Mouse (Mus musculus): Measurements from ENCODE around the gene Prickle2. TPM values are rescaled to one million over a fixed set of nuclear protein-coding genes. Genes with fewer than 3 reads are reported as not detected.

Gene Prickle2
- total and polyA plus RNA-seq, 3 experiments, result 0.05 TPM; not detected in 2

DNA sequence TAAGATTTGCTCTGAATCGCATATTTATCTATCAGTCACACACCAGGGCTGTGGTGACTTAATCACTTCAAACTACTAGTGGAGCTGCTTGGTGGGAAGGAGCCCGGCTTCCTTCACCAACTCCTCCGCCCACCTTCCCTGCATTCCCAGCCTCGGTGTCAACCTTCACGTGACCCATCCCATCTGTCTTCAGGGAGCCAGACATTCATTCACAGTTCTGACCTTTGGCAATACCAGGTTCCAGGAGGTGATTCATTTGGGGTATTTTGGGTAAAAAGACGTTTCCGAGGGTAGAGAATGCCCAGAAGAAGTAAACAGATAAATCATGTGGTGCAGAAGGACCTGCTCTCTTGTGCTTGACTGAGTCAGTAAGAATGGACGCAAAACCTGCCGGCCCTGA, 242.2 kb downstream of the Prickle2 start:
- Histone ChIP-seq H3K27me3 (ENCODE audit: insufficient read depth, low read length) (no peaks in the 10 kb centered on the region; the same call in 1 of the 2 replicates), H3K4me1 (ENCODE audit: insufficient read depth, low read depth, low read length) (no peaks in the 10 kb centered on the region), H3K4me3 (ENCODE audit: low read depth, low read length) (no peak overlapping the region), H3K9me3 (replicated peaks) (no peaks in the 10 kb centered on the region), H3K36me3 (replicated peaks) (no peaks in the 10 kb centered on the region)
- ATAC-seq (ENCODE audit: extremely low read depth, insufficient number of reproducible peaks, low FRiP score, poor library complexity, severe bottlenecking), result no peak
- TF ChIP-seq TAL1 (conservative IDR thresholded peaks at IDR 0.05; ENCODE audit: low read depth, low read length) (no peak), CTCF (IDR thresholded peaks at IDR 0.05; ENCODE audit: low read depth, low read length) (no peak), GATA2 (IDR thresholded peaks at IDR 0.05; ENCODE audit: borderline replicate concordance, low read depth, low read length) (no peak), GATA1 (IDR thresholded peaks at IDR 0.05; ENCODE audit: borderline replicate concordance, low read length) (no peak), POLR2AphosphoS5 (IDR thresholded peaks at IDR 0.05; ENCODE audit: insufficient replicate concordance, low read depth, low read length) (no peak)
- DNase-seq (ENCODE audit: low spot score), result no peak

DNA sequence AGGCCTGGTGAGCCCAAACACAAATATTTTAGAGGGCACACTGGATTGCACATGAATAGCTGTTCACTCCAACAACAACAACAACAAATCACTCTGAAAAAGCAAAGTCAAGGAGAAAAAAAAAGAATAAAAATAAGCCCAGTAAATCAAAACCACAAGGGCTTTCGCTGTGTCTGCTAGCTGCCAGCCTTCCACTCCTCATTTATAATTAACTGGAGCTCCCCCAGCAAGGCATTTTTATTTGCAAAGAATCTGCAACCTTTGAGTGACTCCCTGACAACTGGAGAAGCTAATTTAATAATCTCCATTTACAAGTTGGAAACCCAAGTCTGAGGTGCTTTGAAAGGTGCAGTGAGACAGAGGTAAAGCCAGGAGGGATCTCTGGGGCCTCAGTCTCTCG, 245.2 kb downstream of the Prickle2 start:
- Histone ChIP-seq H3K36me3 (replicated peaks) (no peaks in the 10 kb centered on the region), H3K9me3 (replicated peaks) (no peaks in the 10 kb centered on the region), H3K27me3 (ENCODE audit: insufficient read depth, low read length) (no peaks in the 10 kb centered on the region; the same call in 1 of the 2 replicates), H3K4me1 (ENCODE audit: insufficient read depth, low read depth, low read length) (no peaks in the 10 kb centered on the region), H3K4me3 (ENCODE audit: low read depth, low read length) (no peak overlapping the region)
- DNase-seq (ENCODE audit: low spot score) (no peak), ATAC-seq (ENCODE audit: extremely low read depth, insufficient number of reproducible peaks, low FRiP score, poor library complexity, severe bottlenecking) (no peak)
- TF ChIP-seq POLR2AphosphoS5 (IDR thresholded peaks at IDR 0.05; ENCODE audit: insufficient replicate concordance, low read depth, low read length), result no peak
- TF ChIP-seq CTCF (IDR thresholded peaks at IDR 0.05; ENCODE audit: low read depth, low read length), result no peak
- no peak for TF ChIP-seq GATA2 (IDR thresholded peaks at IDR 0.05; ENCODE audit: borderline replicate concordance, low read depth, low read length)
- no peak for TF ChIP-seq TAL1 (conservative IDR thresholded peaks at IDR 0.05; ENCODE audit: low read depth, low read length)

DNA sequence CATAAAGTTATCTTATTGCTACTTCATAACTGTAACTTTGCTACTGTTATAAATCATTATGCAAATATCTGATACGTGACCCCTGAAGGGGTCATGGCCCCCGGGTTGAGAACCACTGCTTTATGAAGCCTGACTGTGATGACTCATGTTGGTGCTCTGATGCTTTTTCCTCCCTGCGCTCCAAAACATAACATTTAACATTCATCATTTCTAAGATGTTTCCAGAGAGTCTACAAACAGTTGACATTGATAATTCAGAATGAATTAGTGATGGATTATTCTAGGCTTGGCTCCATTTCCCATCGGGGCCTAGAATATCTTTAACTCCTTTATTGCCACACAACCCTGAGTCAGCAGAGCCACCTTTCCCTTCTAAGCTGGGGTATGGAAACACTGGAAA, 247.9 kb downstream of the Prickle2 start:
- Histone ChIP-seq H3K9me3 (replicated peaks) (no peaks in the 10 kb centered on the region), H3K36me3 (replicated peaks) (no peaks in the 10 kb centered on the region), H3K4me1 (ENCODE audit: insufficient read depth, low read depth, low read length) (no peaks in the 10 kb centered on the region), H3K4me3 (ENCODE audit: low read depth, low read length) (no peak overlapping the region), H3K27me3 (ENCODE audit: insufficient read depth, low read length) (no peaks in the 10 kb centered on the region; the same call in 1 of the 2 replicates)
- TF ChIP-seq POLR2AphosphoS5 (IDR thresholded peaks at IDR 0.05; ENCODE audit: insufficient replicate concordance, low read depth, low read length), result no peak
- no peak for TF ChIP-seq TAL1 (conservative IDR thresholded peaks at IDR 0.05; ENCODE audit: low read depth, low read length)
- no peak for TF ChIP-seq CTCF (IDR thresholded peaks at IDR 0.05; ENCODE audit: low read depth, low read length)
- TF ChIP-seq GATA1 (IDR thresholded peaks at IDR 0.05; ENCODE audit: borderline replicate concordance, low read length), result no peak
- no peak for TF ChIP-seq GATA2 (IDR thresholded peaks at IDR 0.05; ENCODE audit: borderline replicate concordance, low read depth, low read length)
- no peak for ATAC-seq (ENCODE audit: extremely low read depth, insufficient number of reproducible peaks, low FRiP score, poor library complexity, severe bottlenecking)
- DNase-seq (ENCODE audit: low spot score), result no peak

DNA sequence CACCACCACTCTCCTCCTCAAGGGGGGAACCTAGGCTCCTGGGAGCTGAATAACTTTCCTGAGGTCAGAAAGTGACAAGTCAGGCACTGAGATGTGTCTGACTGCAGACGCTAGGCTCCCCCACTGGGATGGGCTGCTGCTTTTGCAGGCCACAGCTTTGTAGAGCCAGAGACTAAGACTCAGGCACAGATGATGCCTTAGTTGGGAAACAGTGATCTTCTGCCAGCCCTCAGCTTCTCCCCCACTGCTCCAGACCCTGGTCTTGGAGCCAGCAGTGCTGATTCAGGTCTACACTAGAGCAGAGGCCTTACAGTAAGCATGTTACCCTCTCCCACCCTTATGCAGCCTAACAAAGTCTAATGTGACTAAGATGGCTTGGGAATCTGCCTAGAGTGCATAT, 254.5 kb downstream of the Prickle2 start:
- no peak overlapping the region for H3K4me3 ChIP-seq (ENCODE audit: low read depth, low read length)
- DNase-seq (ENCODE audit: low spot score), result no peak
- no peaks in the 10 kb centered on the region for H3K4me1 ChIP-seq (ENCODE audit: insufficient read depth, low read depth, low read length)
- no peaks in the 10 kb centered on the region for H3K9me3 ChIP-seq (replicated peaks)
- no peak for ATAC-seq (ENCODE audit: extremely low read depth, insufficient number of reproducible peaks, low FRiP score, poor library complexity, severe bottlenecking)
- no peak for TF ChIP-seq POLR2AphosphoS5 (IDR thresholded peaks at IDR 0.05; ENCODE audit: insufficient replicate concordance, low read depth, low read length)
- no peak for TF ChIP-seq GATA1 (IDR thresholded peaks at IDR 0.05; ENCODE audit: borderline replicate concordance, low read length)
- TF ChIP-seq TAL1 (conservative IDR thresholded peaks at IDR 0.05; ENCODE audit: low read depth, low read length), result no peak
- TF ChIP-seq CTCF (IDR thresholded peaks at IDR 0.05; ENCODE audit: low read depth, low read length), result no peak
- no peak for TF ChIP-seq GATA2 (IDR thresholded peaks at IDR 0.05; ENCODE audit: borderline replicate concordance, low read depth, low read length)
- no peaks in the 10 kb centered on the region for H3K36me3 ChIP-seq (replicated peaks)
- no peaks in the 10 kb centered on the region; the same call in 1 of the 2 replicates for H3K27me3 ChIP-seq (ENCODE audit: insufficient read depth, low read length)

DNA sequence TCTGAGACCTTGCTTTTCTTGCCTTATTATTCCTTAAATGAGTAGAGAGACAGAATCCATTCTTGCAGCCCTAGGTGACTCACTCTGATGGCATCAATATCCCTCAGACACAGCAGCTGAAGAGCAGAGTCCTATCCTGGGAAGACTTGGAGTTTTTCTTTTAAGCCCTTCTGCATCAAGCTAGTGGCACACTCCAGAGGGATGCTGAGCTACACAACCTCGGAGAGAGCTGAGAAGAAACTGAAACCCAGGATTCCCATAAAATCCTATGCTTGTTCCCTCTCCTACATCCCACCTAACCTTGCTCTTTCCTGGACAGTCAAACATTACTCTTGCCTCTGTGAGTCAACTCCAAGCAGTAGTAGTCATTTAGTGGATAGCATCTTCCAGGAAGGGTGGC, 256.0 kb downstream of the Prickle2 start:
- no peaks in the 10 kb centered on the region for H3K36me3 ChIP-seq (replicated peaks)
- TF ChIP-seq GATA2 (IDR thresholded peaks at IDR 0.05; ENCODE audit: borderline replicate concordance, low read depth, low read length), result no peak
- TF ChIP-seq POLR2AphosphoS5 (IDR thresholded peaks at IDR 0.05; ENCODE audit: insufficient replicate concordance, low read depth, low read length), result no peak
- TF ChIP-seq TAL1 (conservative IDR thresholded peaks at IDR 0.05; ENCODE audit: low read depth, low read length), result no peak
- no peak for TF ChIP-seq CTCF (IDR thresholded peaks at IDR 0.05; ENCODE audit: low read depth, low read length)
- TF ChIP-seq GATA1 (IDR thresholded peaks at IDR 0.05; ENCODE audit: borderline replicate concordance, low read length), result no peak
- no peak overlapping the region for H3K4me3 ChIP-seq (ENCODE audit: low read depth, low read length)
- H3K27me3 ChIP-seq (ENCODE audit: insufficient read depth, low read length), result no peaks in the 10 kb centered on the region; the same call in 1 of the 2 replicates
- H3K9me3 ChIP-seq (replicated peaks), result no peaks in the 10 kb centered on the region
- ATAC-seq (ENCODE audit: extremely low read depth, insufficient number of reproducible peaks, low FRiP score, poor library complexity, severe bottlenecking), result no peak
- no peak for DNase-seq (ENCODE audit: low spot score)
- no peaks in the 10 kb centered on the region for H3K4me1 ChIP-seq (ENCODE audit: insufficient read depth, low read depth, low read length)

DNA sequence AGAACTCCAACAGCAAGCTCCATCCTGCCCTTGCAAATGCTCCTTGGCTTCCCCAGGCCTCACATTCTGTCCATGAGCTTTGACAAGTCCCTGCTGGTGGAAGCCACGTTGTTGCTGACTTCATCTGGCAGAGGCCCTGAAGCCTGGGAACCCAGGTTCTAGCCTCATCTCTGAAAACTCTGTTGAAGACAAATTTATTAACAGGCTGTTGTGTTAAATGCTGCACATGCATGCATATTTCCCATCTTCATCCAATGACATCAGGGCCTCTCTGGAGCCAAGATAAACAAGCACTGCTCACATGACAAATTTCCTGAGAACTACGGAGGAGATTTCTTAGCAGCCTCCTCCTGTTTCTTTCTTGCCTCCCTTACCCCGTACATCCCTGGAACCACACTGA, 259.3 kb downstream of the Prickle2 start:
- ATAC-seq (ENCODE audit: extremely low read depth, insufficient number of reproducible peaks, low FRiP score, poor library complexity, severe bottlenecking) (no peak), DNase-seq (ENCODE audit: low spot score) (no peak)
- TF ChIP-seq GATA2 (IDR thresholded peaks at IDR 0.05; ENCODE audit: borderline replicate concordance, low read depth, low read length) (no peak), CTCF (IDR thresholded peaks at IDR 0.05; ENCODE audit: low read depth, low read length) (no peak), POLR2AphosphoS5 (IDR thresholded peaks at IDR 0.05; ENCODE audit: insufficient replicate concordance, low read depth, low read length) (no peak), TAL1 (conservative IDR thresholded peaks at IDR 0.05; ENCODE audit: low read depth, low read length) (no peak), GATA1 (IDR thresholded peaks at IDR 0.05; ENCODE audit: borderline replicate concordance, low read length) (no peak)
- no peaks in the 10 kb centered on the region for H3K36me3 ChIP-seq (replicated peaks)
- no peaks in the 10 kb centered on the region for H3K4me1 ChIP-seq (ENCODE audit: insufficient read depth, low read depth, low read length)
- no peak overlapping the region for H3K4me3 ChIP-seq (ENCODE audit: low read depth, low read length)
- H3K27me3 ChIP-seq (ENCODE audit: insufficient read depth, low read length), result no peaks in the 10 kb centered on the region
- H3K9me3 ChIP-seq (replicated peaks), result no peaks in the 10 kb centered on the region

Measured in G1E (cell line).